Mouse (Mus musculus): ENCODE data around the gene Olfr1496. TPM values are rescaled to one million over a fixed set of nuclear protein-coding genes. Genes with fewer than 3 reads are reported as not detected.
"Not testable (repeated sequence)": the region's sequence is repeated elsewhere in the genome, so short reads cannot be mapped to it uniquely, and the experiment has no call there.

Gene Olfr1496
- total RNA-seq (2021), result not detected

DNA sequence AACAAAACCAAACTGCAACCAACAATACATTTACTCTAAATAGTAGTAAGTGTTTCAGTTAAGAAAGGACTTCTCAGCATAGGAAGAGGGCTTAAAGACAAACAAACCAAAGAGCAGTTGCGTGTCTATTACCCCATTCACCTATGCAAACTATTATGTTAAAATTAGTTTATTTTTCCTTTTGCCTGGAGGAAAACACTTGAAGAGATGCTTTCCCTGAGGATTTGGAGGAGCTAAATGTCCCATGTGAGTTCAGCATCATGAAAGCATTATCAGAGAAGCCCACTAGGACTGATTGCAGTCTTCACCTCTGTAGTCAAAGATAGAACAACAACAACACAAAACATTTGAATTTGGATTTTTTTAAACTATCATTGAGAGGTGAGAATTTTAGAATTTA, at the start of gene Olfr1496:
Gene Olfr1496 (plus strand): TSS at position 301 of the 400 bp plus-strand sequence.
- intact Hi-C loops (cut with DNase I), result no loop called here
- DNase-seq (ENCODE audit: low spot score in 2 of 2), result no peak

- intact Hi-C loops (cut with DNase I), result no loop called here
- no peak for DNase-seq (ENCODE audit: low spot score in 2 of 2)
Measured at GRCm38 (mm10) chr19:13739428-13739827, 38.2 kb upstream of the Olfr1496 start, which contains the start of gene Olfr1494. Gene Olfr1494, plus strand, starts transcription at chr19:13739728.

DNA sequence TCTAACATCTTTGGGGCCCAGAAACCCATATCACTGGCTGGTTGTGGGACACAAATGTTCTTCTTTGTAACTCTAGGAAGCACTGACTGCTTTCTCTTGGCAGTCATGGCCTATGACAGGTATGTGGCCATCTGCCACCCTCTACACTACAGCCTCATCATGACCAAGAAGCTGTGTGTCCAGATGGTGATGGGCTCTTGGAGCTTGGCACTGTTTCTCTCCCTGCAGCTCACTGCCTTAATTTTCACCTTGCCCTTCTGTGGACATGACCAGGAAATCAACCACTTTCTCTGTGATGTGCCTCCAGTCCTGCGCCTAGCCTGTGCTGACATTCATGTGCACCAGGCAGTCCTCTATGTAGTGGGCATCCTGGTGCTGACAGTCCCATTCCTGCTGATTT, 28.3 kb upstream of the Olfr1496 start:
- intact Hi-C loops (cut with DNase I), result no loop called here

GRCm38 (mm10) chr19:13764306-13764705, 13.4 kb upstream of the Olfr1496 start, which contains the start of gene Olfr1495:
Gene Olfr1495, plus strand, starts transcription at chr19:13764606.
- intact Hi-C loops (cut with DNase I), result no loop called here

More for the DNA sequence above, 28.3 kb upstream of the Olfr1496 start:
- no peak for DNase-seq (ENCODE audit: low spot score in 2 of 2)

DNA sequence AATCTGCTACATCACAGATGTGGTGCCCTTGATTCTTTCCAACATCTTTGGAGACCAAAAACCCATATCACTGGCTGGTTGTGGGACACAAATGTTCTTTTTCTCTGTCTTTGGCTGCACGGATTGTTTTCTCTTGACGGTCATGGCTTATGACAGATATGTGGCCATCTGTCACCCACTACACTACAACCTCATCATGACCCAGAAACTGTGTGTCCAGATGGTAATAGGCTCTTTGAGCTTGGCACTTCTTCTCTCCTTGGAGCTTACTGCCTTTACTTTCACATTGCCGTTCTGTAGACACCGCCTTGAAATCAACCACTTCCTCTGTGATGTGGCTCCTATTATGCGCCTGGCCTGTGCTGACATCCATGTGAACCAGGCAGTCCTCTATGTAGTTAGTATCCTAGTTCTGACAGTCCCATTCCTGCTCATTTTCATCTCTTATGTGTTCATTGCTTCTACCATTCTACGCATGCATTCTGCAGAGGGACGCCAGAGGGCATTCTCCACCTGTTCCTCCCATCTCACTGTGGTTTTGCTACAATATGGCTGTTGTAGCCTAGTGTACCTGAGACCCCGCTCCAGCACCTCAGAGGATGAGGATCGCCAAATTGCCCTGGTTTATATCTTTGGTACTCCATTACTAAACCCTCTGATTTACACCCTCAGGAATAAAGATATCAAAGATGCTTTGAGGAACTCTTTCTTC, 9.0 kb upstream of the Olfr1496 start:
- no peak for DNase-seq (ENCODE audit: low spot score in 2 of 2)
- intact Hi-C loops (cut with DNase I), result no loop called here

More at GRCm38 (mm10) chr19:13764306-13764705, 13.4 kb upstream of the Olfr1496 start, which contains the start of gene Olfr1495:
- DNase-seq (ENCODE audit: low spot score in 2 of 2), result no peak

GRCm38 (mm10) chr19:13798102-13798501, 20.4 kb downstream of the Olfr1496 start, which contains the start of gene Olfr1497:
Gene Olfr1497, minus strand, starts transcription at chr19:13798202.
- no peak for DNase-seq (ENCODE audit: low spot score in 2 of 2)
- intact Hi-C loops (cut with DNase I), result no loop called here

- intact Hi-C loops (cut with DNase I); DNase-seq (ENCODE audit: low spot score in 2 of 2): not testable (repeated sequence)
Measured at GRCm38 (mm10) chr19:13805486-13805885, 27.8 kb downstream of the Olfr1496 start.

DNA sequence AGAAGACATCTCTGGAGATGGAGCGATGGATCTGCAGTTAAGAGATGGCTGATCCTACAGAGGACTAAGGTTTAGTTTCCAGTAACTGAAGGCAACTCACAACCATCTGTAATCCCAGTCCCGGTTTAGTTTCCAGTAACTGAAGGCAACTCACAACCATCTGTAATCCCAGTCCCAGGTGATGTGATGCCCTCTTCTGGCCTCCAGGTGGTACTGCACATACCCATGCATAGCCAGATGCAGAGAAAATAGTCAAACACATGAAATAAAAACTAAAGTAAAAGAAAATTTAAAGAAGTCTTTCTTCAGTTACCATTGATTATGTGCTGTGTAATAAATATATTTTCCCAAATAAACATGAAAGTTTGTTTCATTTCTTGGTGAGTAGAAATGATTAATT, 35.1 kb downstream of the Olfr1496 start:
- intact Hi-C loops (cut with DNase I), result no loop called here
- DNase-seq (ENCODE audit: low spot score in 2 of 2), result no peak

- intact Hi-C loops (cut with DNase I), result no loop called here
Measured at GRCm38 (mm10) chr19:13818827-13819226, 41.1 kb downstream of the Olfr1496 start.

DNA sequence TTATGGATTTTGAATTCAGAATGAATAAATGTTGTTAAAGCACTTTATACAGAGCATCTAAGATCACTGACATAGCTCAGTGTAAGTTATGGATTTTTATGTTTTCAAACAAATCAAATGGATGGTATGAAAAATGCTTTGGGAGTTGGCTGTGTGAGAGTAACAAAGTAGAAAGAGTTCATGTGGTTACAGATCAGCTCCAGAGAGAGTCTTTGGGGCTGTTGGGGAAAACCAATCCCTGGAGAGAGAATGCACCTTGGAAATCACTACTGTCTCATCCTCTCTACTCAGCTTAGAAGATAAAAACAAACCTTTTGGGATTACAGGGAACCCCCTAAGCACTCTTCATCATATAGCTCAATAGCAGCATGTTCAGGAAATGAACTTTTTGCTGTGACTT, 41.7 kb downstream of the Olfr1496 start, which contains the start of gene Olfr1499:
Gene Olfr1499 (minus strand): TSS at position 101 of the 400 bp plus-strand sequence.
- no peak for DNase-seq (ENCODE audit: low spot score in 2 of 2)
- intact Hi-C loops (cut with DNase I), result no loop called here

More at GRCm38 (mm10) chr19:13818827-13819226, 41.1 kb downstream of the Olfr1496 start:
- DNase-seq (ENCODE audit: low spot score in 2 of 2), result no peak

- intact Hi-C loops (cut with DNase I), result no loop called here
- DNase-seq (ENCODE audit: low spot score in 2 of 2), result no peak
Measured at GRCm38 (mm10) chr19:13820847-13821246, 43.2 kb downstream of the Olfr1496 start.

DNA sequence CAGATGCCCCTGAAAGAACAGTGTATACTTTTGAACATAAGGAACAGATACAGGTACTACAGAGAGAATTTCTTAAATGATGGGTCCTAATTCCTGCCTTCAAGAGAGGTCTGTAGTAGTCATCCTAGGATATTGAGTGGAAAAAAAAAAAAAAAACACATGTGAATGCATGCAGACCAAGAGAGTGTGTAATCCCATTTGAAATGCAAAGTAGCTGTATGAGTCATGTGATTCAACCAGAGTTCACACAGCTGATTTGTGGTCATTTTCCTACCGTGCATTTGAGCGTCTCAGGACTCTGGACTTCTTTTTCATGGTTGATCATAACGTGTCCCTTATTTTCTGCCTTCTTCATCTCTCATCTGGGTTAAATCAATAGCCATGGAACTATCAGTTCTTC, 50.8 kb downstream of the Olfr1496 start:
- intact Hi-C loops (cut with DNase I), result no loop called here
- DNase-seq (ENCODE audit: low spot score in 2 of 2), result no peak

- no peak for DNase-seq (ENCODE audit: low spot score in 2 of 2)
- intact Hi-C loops (cut with DNase I), result no loop called here
Measured at GRCm38 (mm10) chr19:13830388-13830787, 52.7 kb downstream of the Olfr1496 start, which contains the start of gene Olfr1500. Gene Olfr1500, minus strand, starts transcription at chr19:13830488.

Other genes with a start within 250 kb of the Olfr1496 start
- not detected for gene Olfr1480, start 250.0 kb upstream of the Olfr1496 start, total RNA-seq (2021)
- gene Olfr1484, start 194.4 kb upstream of the Olfr1496 start, total RNA-seq (2021), result not detected
- not detected for gene Olfr1487, start 160.5 kb upstream of the Olfr1496 start, total RNA-seq (2021)
- gene Olfr1489, start 146.3 kb upstream of the Olfr1496 start, total RNA-seq (2021), result not detected
- gene Olfr1490, start 126.8 kb upstream of the Olfr1496 start, total RNA-seq (2021), result not detected
- not detected for gene Olfr1491, start 80.6 kb upstream of the Olfr1496 start, total RNA-seq (2021)
- gene Olfr1493-ps1, start 54.6 kb upstream of the Olfr1496 start, total RNA-seq (2021), result not detected
- not detected for gene Olfr1494, start 38.1 kb upstream of the Olfr1496 start, total RNA-seq (2021)
- not detected for gene Olfr1495, start 13.3 kb upstream of the Olfr1496 start, total RNA-seq (2021)
- not detected for gene Olfr1497, start 20.3 kb downstream of the Olfr1496 start, total RNA-seq (2021)
- gene Olfr1499, start 41.6 kb downstream of the Olfr1496 start, total RNA-seq (2021), result not detected
- gene Olfr1500, start 52.6 kb downstream of the Olfr1496 start, total RNA-seq (2021), result not detected
- not detected for gene Olfr1501, start 72.8 kb downstream of the Olfr1496 start, total RNA-seq (2021)
- gene Olfr1502, start 83.9 kb downstream of the Olfr1496 start, total RNA-seq (2021), result not detected
- gene Olfr1504, start 120.0 kb downstream of the Olfr1496 start, total RNA-seq (2021), result not detected
- not detected for gene Olfr1505, start 135.7 kb downstream of the Olfr1496 start, total RNA-seq (2021)